Mouse (Mus musculus): ENCODE data around the gene Cdk14. TPM values are rescaled to one million over a fixed set of nuclear protein-coding genes. Genes with fewer than 3 reads are reported as not detected.

The Cdk14 gene
- polyA plus RNA-seq, 1 experiment from 2014 or later = 25.5 TPM

DNA sequence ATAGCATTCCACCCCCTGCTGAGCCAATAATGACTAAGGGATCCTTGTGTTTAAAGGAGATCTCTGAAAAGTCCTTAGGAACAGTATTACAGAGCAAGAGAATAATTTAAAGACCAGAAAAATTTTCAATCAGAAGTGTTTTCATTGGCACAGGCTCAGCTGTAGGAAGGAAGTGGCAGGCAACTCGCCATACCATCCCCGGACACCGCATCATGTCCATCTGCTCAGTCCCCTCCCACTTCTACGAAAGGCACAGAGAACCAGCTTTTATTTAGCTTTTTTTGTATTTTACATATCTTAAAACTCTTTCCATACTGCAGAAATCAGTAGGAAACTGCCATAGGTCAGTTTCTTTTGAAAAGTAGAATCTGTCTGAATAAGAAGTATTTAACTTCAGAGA, 440.6 kb downstream of the Cdk14 start:
- Histone ChIP-seq H3K4me1 (ENCODE audit: control insufficient read depth, insufficient read depth, low read length) (no peaks in the 10 kb centered on the region), H3K9me3 (ENCODE audit: control insufficient read depth, low read length) (no peaks in the 10 kb centered on the region), H3K4me2 (no peak overlapping the region), H3K27me3 (ENCODE audit: control insufficient read depth, insufficient read depth, low read length) (no peaks in the 10 kb centered on the region), H3K9ac (ENCODE audit: low read length) (no peak overlapping the region), H3K27ac (ENCODE audit: low read depth, low read length) (no peak overlapping the region), H3K4me3 (ENCODE audit: low read depth, low read length) (no peak overlapping the region), H3K36me3 (ENCODE audit: control insufficient read depth, insufficient read depth, low read length) (no peaks in the 10 kb centered on the region)
- DNase-seq (ENCODE audit: low spot score, missing footprints) (no peak), ATAC-seq (ENCODE audit: low FRiP score) (no peak)
- WGBS = 89% methylated on average over 4 of the region's 4 CpGs

DNA sequence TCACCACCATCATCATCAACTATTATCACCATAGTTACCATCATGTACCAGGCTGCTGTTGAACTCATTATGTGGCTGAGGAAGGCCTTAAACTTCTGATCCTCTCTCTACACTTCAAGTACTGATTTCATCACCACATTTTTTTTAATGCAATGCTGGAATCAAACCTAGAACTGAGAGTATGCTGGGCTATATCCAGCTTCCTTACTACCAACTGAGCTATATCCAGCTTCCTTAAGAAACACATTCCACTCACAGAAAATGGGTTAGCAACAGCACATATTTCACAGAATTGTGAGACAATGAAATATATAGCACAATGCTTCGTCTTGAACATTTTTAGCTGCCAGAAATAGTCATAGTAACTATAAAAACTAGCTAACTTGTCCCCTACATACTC, 446.7 kb downstream of the Cdk14 start:
- no peak overlapping the region for H3K4me3 ChIP-seq (ENCODE audit: low read depth, low read length)
- no peak overlapping the region for H3K27ac ChIP-seq (ENCODE audit: low read depth, low read length)
- H3K36me3 ChIP-seq (ENCODE audit: control insufficient read depth, insufficient read depth, low read length) = no peaks in the 10 kb centered on the region
- no peak for DNase-seq (ENCODE audit: low spot score, missing footprints)
- no peaks in the 10 kb centered on the region for H3K9me3 ChIP-seq (ENCODE audit: control insufficient read depth, low read length)
- no peaks in the 10 kb centered on the region for H3K27me3 ChIP-seq (ENCODE audit: control insufficient read depth, insufficient read depth, low read length)
- no peak overlapping the region for H3K9ac ChIP-seq (ENCODE audit: low read length)
- H3K4me2 ChIP-seq = no peak overlapping the region
- ATAC-seq (ENCODE audit: low FRiP score) = no peak
- 80% methylated on average over 1 of the region's 1 CpGs for WGBS
- H3K4me1 ChIP-seq (ENCODE audit: control insufficient read depth, insufficient read depth, low read length) = no peaks in the 10 kb centered on the region

DNA sequence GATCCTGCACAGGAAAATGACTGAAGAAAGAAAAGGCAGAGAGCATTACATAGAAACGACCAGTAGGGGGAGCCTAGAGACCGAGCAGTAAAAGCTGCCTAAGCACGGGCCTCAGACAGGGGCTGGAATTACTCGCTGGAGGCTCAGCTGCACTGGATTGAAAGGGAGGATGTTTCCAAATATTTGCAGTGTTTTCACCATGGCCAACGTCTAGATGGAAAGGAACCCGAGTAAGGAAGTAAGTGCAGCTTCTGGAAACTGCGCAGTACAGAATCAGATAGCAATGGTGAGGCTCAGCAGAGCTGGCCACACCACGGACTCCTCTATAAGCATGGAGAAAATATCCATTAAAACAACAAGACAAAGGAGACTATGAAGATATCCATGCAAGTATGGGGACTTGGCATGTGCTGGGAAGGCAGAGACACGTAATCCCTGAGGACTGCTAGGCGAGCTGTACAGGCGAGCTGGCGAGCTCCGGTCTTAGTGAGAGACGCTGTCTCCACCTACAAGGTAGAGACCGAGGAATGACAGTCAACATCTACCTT, 458.0 kb downstream of the Cdk14 start:
- no peak overlapping the region for H3K9ac ChIP-seq (ENCODE audit: low read length)
- WGBS = 55% methylated on average over 15 of the region's 15 CpGs
- no peaks in the 10 kb centered on the region for H3K36me3 ChIP-seq (ENCODE audit: control insufficient read depth, insufficient read depth, low read length)
- peaks cover 2% of the 10 kb centered on the region; the same call in 1 of the 2 replicates for H3K4me1 ChIP-seq (ENCODE audit: control insufficient read depth, insufficient read depth, low read length)
- no peak overlapping the region for H3K4me2 ChIP-seq
- DNase-seq (ENCODE audit: low spot score, missing footprints) = peak; percentile 93
- H3K4me3 ChIP-seq (ENCODE audit: low read depth, low read length) = no peak overlapping the region
- peak; percentile 84 for ATAC-seq (ENCODE audit: low FRiP score)
- no peaks in the 10 kb centered on the region for H3K9me3 ChIP-seq (ENCODE audit: control insufficient read depth, low read length)
- no peaks in the 10 kb centered on the region for H3K27me3 ChIP-seq (ENCODE audit: control insufficient read depth, insufficient read depth, low read length)
- H3K27ac ChIP-seq (ENCODE audit: low read depth, low read length) = no peak overlapping the region

DNA sequence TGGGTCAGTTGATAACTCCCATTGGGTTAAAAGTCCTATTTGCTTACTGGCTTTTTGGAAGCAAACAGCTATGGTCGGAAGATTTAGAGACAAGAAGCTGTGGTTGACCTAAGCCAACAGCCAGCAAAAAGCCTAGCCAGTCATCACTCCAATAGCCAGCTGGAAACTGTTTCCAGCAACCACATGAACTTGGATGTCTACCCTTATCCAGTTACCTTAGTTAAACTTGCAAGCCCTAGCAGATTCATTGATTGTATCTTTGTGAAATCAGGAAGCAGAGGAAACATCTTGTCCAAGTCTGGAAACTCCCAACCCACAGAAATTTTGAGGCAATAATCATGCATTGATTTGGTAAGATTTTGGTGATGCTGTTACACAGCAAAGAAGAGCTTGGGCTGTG, 458.5 kb downstream of the Cdk14 start:
- Histone ChIP-seq H3K4me3 (ENCODE audit: low read depth, low read length) (no peak overlapping the region), H3K36me3 (ENCODE audit: control insufficient read depth, insufficient read depth, low read length) (no peaks in the 10 kb centered on the region), H3K27ac (ENCODE audit: low read depth, low read length) (no peak overlapping the region), H3K4me2 (no peak overlapping the region), H3K9me3 (ENCODE audit: control insufficient read depth, low read length) (no peaks in the 10 kb centered on the region), H3K27me3 (ENCODE audit: control insufficient read depth, insufficient read depth, low read length) (no peaks in the 10 kb centered on the region), H3K9ac (ENCODE audit: low read length) (no peak overlapping the region), H3K4me1 (ENCODE audit: control insufficient read depth, insufficient read depth, low read length) (peaks cover 2% of the 10 kb centered on the region; the same call in 1 of the 2 replicates)
- DNase-seq (ENCODE audit: low spot score, missing footprints) (no peak), ATAC-seq (ENCODE audit: low FRiP score) (no peak)
- 96% methylated on average over 1 of the region's 1 CpGs for WGBS

DNA sequence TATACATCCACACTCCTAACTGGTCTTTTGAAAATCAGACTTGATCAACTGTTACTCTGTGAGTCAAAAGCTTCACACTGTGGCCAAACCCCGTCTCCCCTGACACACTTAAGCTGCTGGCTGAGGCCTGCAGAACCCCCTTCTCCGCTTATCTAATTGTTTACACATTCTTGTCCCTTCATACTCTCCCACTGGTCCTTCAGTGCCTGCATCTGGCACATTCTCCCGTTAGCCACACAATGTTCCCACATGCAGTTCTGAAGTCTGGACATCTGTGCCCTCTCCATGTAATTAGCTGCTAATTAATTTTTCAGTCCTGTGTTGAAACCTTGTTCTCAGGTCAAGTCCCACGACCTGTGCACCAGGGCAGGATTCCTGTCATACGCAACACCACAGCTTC, 460.7 kb downstream of the Cdk14 start:
- Histone ChIP-seq H3K27me3 (ENCODE audit: control insufficient read depth, insufficient read depth, low read length) (no peaks in the 10 kb centered on the region), H3K9ac (ENCODE audit: low read length) (no peak overlapping the region), H3K9me3 (ENCODE audit: control insufficient read depth, low read length) (no peaks in the 10 kb centered on the region), H3K4me3 (ENCODE audit: low read depth, low read length) (no peak overlapping the region), H3K4me1 (ENCODE audit: control insufficient read depth, insufficient read depth, low read length) (peaks cover 2% of the 10 kb centered on the region; the same call in 1 of the 2 replicates), H3K36me3 (ENCODE audit: control insufficient read depth, insufficient read depth, low read length) (no peaks in the 10 kb centered on the region), H3K4me2 (no peak overlapping the region), H3K27ac (ENCODE audit: low read depth, low read length) (no peak overlapping the region)
- no peak for DNase-seq (ENCODE audit: low spot score, missing footprints)
- peak; percentile 40; the same call in 1 of the 2 replicates for ATAC-seq (ENCODE audit: low FRiP score)
- 52% methylated on average over 5 of the region's 5 CpGs for WGBS

DNA sequence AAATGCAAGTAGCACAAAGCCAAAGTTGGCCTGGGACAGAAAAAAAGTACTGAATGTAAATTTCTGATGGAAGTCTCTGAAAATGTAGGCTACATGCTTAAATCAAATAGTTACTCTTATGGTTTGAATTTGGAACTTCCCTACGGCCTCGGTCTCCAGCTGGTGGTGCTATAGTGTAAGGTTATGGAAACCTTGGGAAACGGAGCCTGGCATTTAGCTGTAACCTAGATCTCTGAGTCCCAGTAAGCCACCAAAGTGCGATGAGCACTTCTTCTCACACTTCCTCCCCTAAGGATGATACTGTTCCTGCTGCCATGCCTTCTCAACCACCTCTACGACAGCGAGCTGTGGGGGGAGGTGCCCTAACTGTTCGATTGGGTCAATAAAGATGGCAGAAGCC, 464.1 kb downstream of the Cdk14 start:
- Histone ChIP-seq H3K27me3 (ENCODE audit: control insufficient read depth, insufficient read depth, low read length) (no peaks in the 10 kb centered on the region), H3K4me2 (no peak overlapping the region), H3K4me1 (ENCODE audit: control insufficient read depth, insufficient read depth, low read length) (peaks cover 2% of the 10 kb centered on the region; the same call in 1 of the 2 replicates), H3K9ac (ENCODE audit: low read length) (no peak overlapping the region), H3K9me3 (ENCODE audit: control insufficient read depth, low read length) (no peaks in the 10 kb centered on the region), H3K27ac (ENCODE audit: low read depth, low read length) (no peak overlapping the region), H3K36me3 (ENCODE audit: control insufficient read depth, insufficient read depth, low read length) (no peaks in the 10 kb centered on the region), H3K4me3 (ENCODE audit: low read depth, low read length) (no peak overlapping the region)
- DNase-seq (ENCODE audit: low spot score, missing footprints) = no peak
- WGBS = 89% methylated on average over 7 of the region's 7 CpGs
- no peak for ATAC-seq (ENCODE audit: low FRiP score)

DNA sequence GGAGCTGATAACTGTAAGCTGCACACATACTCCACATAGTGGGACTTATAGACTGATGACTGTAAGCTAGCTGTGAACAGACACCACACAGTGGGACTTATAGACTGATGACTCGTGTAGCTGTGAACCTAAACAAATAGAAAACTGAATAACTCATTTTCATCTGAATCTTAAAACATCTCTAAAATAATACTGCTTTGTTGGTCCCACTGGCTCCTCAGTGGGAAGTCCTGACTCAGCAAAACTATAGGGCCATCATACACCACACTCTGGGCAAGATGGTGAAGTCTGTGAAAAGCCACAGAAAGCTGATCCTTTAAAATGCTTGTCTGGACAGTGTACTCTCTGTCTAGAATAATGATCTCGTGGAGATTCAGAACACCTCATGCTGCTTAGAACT, 464.7 kb downstream of the Cdk14 start:
- Histone ChIP-seq H3K36me3 (ENCODE audit: control insufficient read depth, insufficient read depth, low read length) (no peaks in the 10 kb centered on the region), H3K4me2 (no peak overlapping the region), H3K4me3 (ENCODE audit: low read depth, low read length) (no peak overlapping the region), H3K4me1 (ENCODE audit: control insufficient read depth, insufficient read depth, low read length) (peaks cover 2% of the 10 kb centered on the region; the same call in 1 of the 2 replicates), H3K9me3 (ENCODE audit: control insufficient read depth, low read length) (no peaks in the 10 kb centered on the region), H3K27ac (ENCODE audit: low read depth, low read length) (no peak overlapping the region), H3K9ac (ENCODE audit: low read length) (no peak overlapping the region), H3K27me3 (ENCODE audit: control insufficient read depth, insufficient read depth, low read length) (no peaks in the 10 kb centered on the region)
- 76% methylated on average over 2 of the region's 2 CpGs for WGBS
- ATAC-seq (ENCODE audit: low FRiP score) (no peak), DNase-seq (ENCODE audit: low spot score, missing footprints) (no peak)

DNA sequence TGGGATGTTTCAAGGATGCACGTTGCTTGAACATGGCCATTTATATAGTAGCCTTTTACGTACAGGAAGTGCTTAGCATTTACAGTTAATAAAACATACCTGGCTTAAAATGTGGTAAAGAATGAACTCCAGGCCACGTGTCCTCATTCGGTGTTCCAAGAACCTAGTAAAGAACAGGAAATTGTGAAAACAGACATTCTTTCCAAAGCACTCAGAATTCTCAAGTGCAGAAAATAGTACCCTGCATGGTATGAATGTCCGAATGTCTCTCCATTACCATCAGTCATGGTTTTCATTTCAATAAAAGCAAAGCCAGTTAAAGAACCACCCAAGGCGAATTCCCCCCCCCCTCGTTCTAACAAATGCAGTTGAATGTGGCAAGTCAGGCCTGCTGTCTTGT, 470.7 kb downstream of the Cdk14 start:
- Histone ChIP-seq H3K4me3 (ENCODE audit: low read depth, low read length) (no peak overlapping the region), H3K27me3 (ENCODE audit: control insufficient read depth, insufficient read depth, low read length) (no peaks in the 10 kb centered on the region), H3K4me2 (no peak overlapping the region), H3K9me3 (ENCODE audit: control insufficient read depth, low read length) (no peaks in the 10 kb centered on the region), H3K36me3 (ENCODE audit: control insufficient read depth, insufficient read depth, low read length) (no peaks in the 10 kb centered on the region), H3K27ac (ENCODE audit: low read depth, low read length) (no peak overlapping the region), H3K9ac (ENCODE audit: low read length) (no peak overlapping the region), H3K4me1 (ENCODE audit: control insufficient read depth, insufficient read depth, low read length) (peaks cover 4% of the 10 kb centered on the region; the same call in 1 of the 2 replicates)
- WGBS = 77% methylated on average over 7 of the region's 7 CpGs
- ATAC-seq (ENCODE audit: low FRiP score) (no peak), DNase-seq (ENCODE audit: low spot score, missing footprints) (no peak)

DNA sequence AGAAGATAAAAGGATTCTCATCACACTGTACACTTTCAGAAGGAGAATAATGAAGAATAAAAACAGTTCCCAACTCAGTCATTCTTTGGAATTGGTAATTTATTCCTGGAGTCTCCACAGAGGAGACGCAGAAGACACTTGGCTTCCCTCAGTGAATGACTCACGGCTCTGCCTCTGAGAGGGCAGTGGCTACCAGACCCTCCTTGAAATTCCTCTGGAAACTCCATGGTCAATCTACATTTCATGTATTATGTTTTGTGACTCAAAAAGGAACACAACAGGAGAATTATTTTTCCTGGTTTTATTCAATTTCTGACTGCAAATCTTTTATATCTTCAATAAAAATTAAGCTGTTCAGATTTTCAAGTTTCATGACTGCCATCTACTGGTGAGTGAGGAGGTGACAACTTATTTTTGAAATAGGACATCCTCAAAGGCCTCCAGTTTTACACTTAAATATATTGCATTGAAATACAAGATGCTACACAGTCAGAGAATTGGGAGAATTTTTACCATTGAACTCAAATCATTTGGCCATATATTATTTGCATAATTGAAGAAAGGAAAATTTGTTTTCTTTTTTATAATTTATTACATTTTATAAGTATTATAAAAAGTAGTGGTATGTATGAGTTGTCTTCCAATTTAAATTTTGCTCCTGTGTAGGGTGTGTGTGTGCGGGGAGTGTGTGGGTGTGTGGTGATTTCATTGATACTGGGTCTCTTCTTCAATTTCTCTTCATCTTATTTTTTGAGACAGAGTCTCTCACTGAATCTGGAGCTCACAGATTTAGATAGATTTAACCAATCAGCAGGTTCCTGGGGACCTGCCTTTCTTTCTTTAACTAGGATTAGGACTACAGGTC, 471.8 kb downstream of the Cdk14 start:
- ATAC-seq (ENCODE audit: low FRiP score) = peak; percentile 51
- H3K4me3 ChIP-seq (ENCODE audit: low read depth, low read length) = no peak overlapping the region
- H3K4me2 ChIP-seq = no peak overlapping the region
- WGBS = 70% methylated on average over 3 of the region's 3 CpGs
- no peak overlapping the region for H3K9ac ChIP-seq (ENCODE audit: low read length)
- no peaks in the 10 kb centered on the region for H3K27me3 ChIP-seq (ENCODE audit: control insufficient read depth, insufficient read depth, low read length)
- DNase-seq (ENCODE audit: low spot score, missing footprints) = peak; percentile 92
- no peaks in the 10 kb centered on the region for H3K36me3 ChIP-seq (ENCODE audit: control insufficient read depth, insufficient read depth, low read length)
- H3K9me3 ChIP-seq (ENCODE audit: control insufficient read depth, low read length) = no peaks in the 10 kb centered on the region
- peaks cover 4% of the 10 kb centered on the region; the same call in 1 of the 2 replicates for H3K4me1 ChIP-seq (ENCODE audit: control insufficient read depth, insufficient read depth, low read length)
- no peak overlapping the region for H3K27ac ChIP-seq (ENCODE audit: low read depth, low read length)
